Mouse (Mus musculus) lung, postnatal 0 days (tissue): Measurements from ENCODE around the gene Pus7.

ENCODE experiments used
- CTCF ChIP-seq: IDR thresholded peaks from 2 replicates; pipeline ENCODE4 v1.5.1; 2016; ENCODE audit warnings: antibody characterized with exemption, mild to moderate bottlenecking
- EP300 ChIP-seq: IDR thresholded peaks from 2 replicates; pipeline ENCODE4 v1.6.1; 2016; ENCODE audit warnings: antibody characterized with exemption, mild to moderate bottlenecking, control low read depth

- TF ChIP-seq CTCF (no peak), EP300 (no peak)
Measured at GRCm38 (mm10) chr5:23816681-23817080, 33.2 kb upstream of the Pus7 start.
